Mouse (Mus musculus): ENCODE data around the gene St13. TPM values are rescaled to one million over a fixed set of nuclear protein-coding genes. Genes with fewer than 3 reads are reported as not detected.

Gene St13
- total and polyA plus RNA-seq, 3 experiments, result 192 to 646 (median 208) TPM

- Histone ChIP-seq H3K27me3 (replicated peaks) (no peaks in the 10 kb centered on the region), H3K4me3 (replicated peaks in 1 of 3; ENCODE audit: low read depth in 2 of 3, low read length in 2 of 3, poor library complexity in 1 of 3) (no peak overlapping the region), H3K79me2 (replicated peaks; ENCODE audit: control insufficient read depth, extremely low read depth, insufficient read depth, poor library complexity, severe bottlenecking) (no peaks in the 10 kb centered on the region), H3K9me3 (replicated peaks; ENCODE audit: low read length) (no peaks in the 10 kb centered on the region), H3K4me1 (ENCODE audit: control insufficient read depth in 1 of 2, insufficient read depth in 2 of 2) (peaks cover 0 to 12% of the 10 kb centered on the region in 2 experiments; a peak in 2 of 4 replicates), H3K9ac (ENCODE audit: insufficient read depth, low read depth) (no peak overlapping the region), H3K27ac (ENCODE audit: insufficient read depth, low read depth) (no peak overlapping the region), H3K36me3 (replicated peaks in 1 of 2; ENCODE audit: control insufficient read depth in 1 of 2, insufficient read depth in 1 of 2, low read length in 1 of 2) (peaks cover 39 to 83% of the 10 kb centered on the region in 2 experiments), H3K4me2 (ENCODE audit: insufficient read depth, low read depth, poor library complexity, severe bottlenecking) (no peak overlapping the region)
- DNase-seq (ENCODE audit: extremely low read depth), result no peak
- TF ChIP-seq NELFE (IDR thresholded peaks at IDR 0.05; ENCODE audit: low read depth, low read length) (no peak), ZKSCAN1 (IDR thresholded peaks at IDR 0.05; ENCODE audit: borderline replicate concordance, low read depth, low read length) (no peak), GABPA (IDR thresholded peaks at IDR 0.05; ENCODE audit: insufficient replicate concordance, low read depth, low read length) (no peak), CTCF (conservative IDR thresholded peaks at IDR 0.05 in 1 of 2, IDR thresholded peaks at IDR 0.05 in 1 of 2; ENCODE audit: low read depth in 2 of 2, low read length in 2 of 2) (no peak), MYC (IDR thresholded peaks at IDR 0.05; ENCODE audit: low read depth, low read length) (no peak), BHLHE40 (IDR thresholded peaks at IDR 0.05; ENCODE audit: low read depth, low read length) (no peak), MXI1 (IDR thresholded peaks at IDR 0.05; ENCODE audit: low read depth, low read length) (no peak), EP300 (IDR thresholded peaks at IDR 0.05; ENCODE audit: low read length) (no peak), ELF1 (IDR thresholded peaks at IDR 0.05; ENCODE audit: low read depth, low read length) (no peak), IRF4 (IDR thresholded peaks at IDR 0.05; ENCODE audit: low read depth, low read length) (no peak), ZC3H11A (IDR thresholded peaks at IDR 0.05; ENCODE audit: low read depth, low read length) (no peak), ZNF384 (IDR thresholded peaks at IDR 0.05; ENCODE audit: low read depth, low read length) (no peak), MAFK (IDR thresholded peaks at IDR 0.05; ENCODE audit: insufficient replicate concordance, low read length) (no peak), KAT2A (IDR thresholded peaks at IDR 0.05; ENCODE audit: insufficient replicate concordance, low read length) (no peak), JUN (IDR thresholded peaks at IDR 0.05; ENCODE audit: insufficient read depth, low read depth, low read length) (no peak), UBTF (IDR thresholded peaks at IDR 0.05; ENCODE audit: low read depth, low read length) (no peak)
- in situ Hi-C loops (cut with MboI; ENCODE audit: low pct_ligation_motif_present, low pct_unique_long_range_greater_than_20kb, low sequenced_read_pairs), result no loop called here
- dilution Hi-C loops (cut with MboI; ENCODE audit: extremely low pct_ligation_motif_present, extremely low pct_unique_long_range_greater_than_20kb, low sequenced_read_pairs), result no loop called here
Measured at GRCm38 (mm10) chr15:81339158-81339557, 60.7 kb downstream of the St13 start.

GRCm38 (mm10) chr15:81336466-81336865 lies 63.4 kb downstream of the St13 start:
- DNase-seq (ENCODE audit: extremely low read depth), result no peak
- Histone ChIP-seq H3K36me3 (replicated peaks in 1 of 2; ENCODE audit: control insufficient read depth in 1 of 2, insufficient read depth in 1 of 2, low read length in 1 of 2) (peaks cover 41 to 82% of the 10 kb centered on the region in 2 experiments), H3K9me3 (replicated peaks; ENCODE audit: low read length) (no peaks in the 10 kb centered on the region), H3K27ac (ENCODE audit: insufficient read depth, low read depth) (no peak overlapping the region), H3K9ac (ENCODE audit: insufficient read depth, low read depth) (no peak overlapping the region), H3K27me3 (replicated peaks) (no peaks in the 10 kb centered on the region), H3K4me3 (replicated peaks in 1 of 3; ENCODE audit: low read depth in 2 of 3, low read length in 2 of 3, poor library complexity in 1 of 3) (no peak overlapping the region), H3K4me2 (ENCODE audit: insufficient read depth, low read depth, poor library complexity, severe bottlenecking) (no peak overlapping the region), H3K79me2 (replicated peaks; ENCODE audit: control insufficient read depth, extremely low read depth, insufficient read depth, poor library complexity, severe bottlenecking) (no peaks in the 10 kb centered on the region), H3K4me1 (ENCODE audit: control insufficient read depth in 1 of 2, insufficient read depth in 2 of 2) (peaks cover 4 to 38% of the 10 kb centered on the region in 2 experiments; a peak in 3 of 4 replicates)
- dilution Hi-C loops (cut with MboI; ENCODE audit: extremely low pct_ligation_motif_present, extremely low pct_unique_long_range_greater_than_20kb, low sequenced_read_pairs), result no loop called here
- in situ Hi-C loops (cut with MboI; ENCODE audit: low pct_ligation_motif_present, low pct_unique_long_range_greater_than_20kb, low sequenced_read_pairs), result no loop called here
- TF ChIP-seq POLR2AphosphoS2 (IDR thresholded peaks at IDR 0.05; ENCODE audit: low read depth, low read length), result no peak
- no peak for TF ChIP-seq SMC3 (IDR thresholded peaks at IDR 0.05; ENCODE audit: low read depth, low read length)
- no peak for TF ChIP-seq CTCF (conservative IDR thresholded peaks at IDR 0.05 in 1 of 2, IDR thresholded peaks at IDR 0.05 in 1 of 2; ENCODE audit: low read depth in 2 of 2, low read length in 2 of 2)
- no peak for TF ChIP-seq RCOR1 (conservative IDR thresholded peaks at IDR 0.05; ENCODE audit: low read depth, low read length)
- TF ChIP-seq E2F4 (IDR thresholded peaks at IDR 0.05; ENCODE audit: insufficient replicate concordance, low read depth, low read length), result no peak
- no peak for TF ChIP-seq USF1 (IDR thresholded peaks at IDR 0.05; ENCODE audit: low read depth, low read length)
- no peak for TF ChIP-seq GABPA (IDR thresholded peaks at IDR 0.05; ENCODE audit: insufficient replicate concordance, low read depth, low read length)
- TF ChIP-seq MEF2A (IDR thresholded peaks at IDR 0.05; ENCODE audit: borderline replicate concordance, low read depth, low read length), result no peak
- TF ChIP-seq TBP (conservative IDR thresholded peaks at IDR 0.05; ENCODE audit: low read depth, low read length), result no peak

Data from CH12.LX (cell line).